Mouse (Mus musculus): ENCODE measurements around the gene Pnkp. TPM values are rescaled to one million over a fixed set of nuclear protein-coding genes. Genes with fewer than 3 reads are reported as not detected.

Pnkp gene
- polyA plus RNA-seq (2012; rRNA removed; ENCODE audit: low replicate concordance): 50.8 and 86.4 TPM in 2 replicates

GRCm38 (mm10) chr7:44857042-44857552, at the start of gene Pnkp:
Gene Pnkp (plus strand): TSS chr7:44857139.

GRCm38 (mm10) chr7:44815721-44816469, 41.0 kb upstream of the Pnkp start, which contains the start of the genes Nup62 and Il4i1:
Gene Nup62 (plus strand): TSS chr7:44816088.
Gene Il4i1 (plus strand): TSS chr7:44816387.

GRCm38 (mm10) chr7:44816470-44817021, 40.4 kb upstream of the Pnkp start, which contains the start of gene Atf5:
Gene Atf5 (minus strand): TSS chr7:44816658.

GRCm38 (mm10) chr7:44848561-44849415, 8.2 kb upstream of the Pnkp start, which contains the start of the genes Akt1s1 and Tbc1d17:
Gene Akt1s1 (plus strand): TSS chr7:44848991.
Gene Tbc1d17 (minus strand): TSS chr7:44849079.

GRCm38 (mm10) chr7:44869697-44870528, 13.0 kb downstream of the Pnkp start, which contains the start of gene Ptov1:
Gene Ptov1 (minus strand): TSS chr7:44869788.

GRCm38 (mm10) chr7:44892276-44892921, 35.5 kb downstream of the Pnkp start, which contains the start of gene Med25:
Gene Med25 (minus strand): TSS chr7:44892712.

GRCm38 (mm10) chr7:44895593-44896434, 38.9 kb downstream of the Pnkp start, which contains the start of gene Fuz:
Gene Fuz (plus strand): TSS chr7:44896079.

Other genes starting within 250 kb of the Pnkp start
- gene Myh14, start 186.3 kb upstream of the Pnkp start, polyA plus RNA-seq (2012; rRNA removed; ENCODE audit: low replicate concordance): 132 and 290 TPM in 2 replicates
- not detected in 2 replicates for gene Izumo2, start 148.4 kb upstream of the Pnkp start, polyA plus RNA-seq (2012; rRNA removed; ENCODE audit: low replicate concordance)
- 49.7 and 62.2 TPM in 2 replicates for gene Vrk3, start 108.7 kb upstream of the Pnkp start, polyA plus RNA-seq (2012; rRNA removed; ENCODE audit: low replicate concordance)
- 0.06 and 0.13 TPM in 2 replicates for gene Zfp473, start 106.1 kb upstream of the Pnkp start, polyA plus RNA-seq (2012; rRNA removed; ENCODE audit: low replicate concordance)
- 45.1 and 62.8 TPM in 2 replicates for gene Nup62, start 41.1 kb upstream of the Pnkp start, polyA plus RNA-seq (2012; rRNA removed; ENCODE audit: low replicate concordance)
- 2.2 and 6.3 TPM in 2 replicates for gene Il4i1, start 40.8 kb upstream of the Pnkp start, polyA plus RNA-seq (2012; rRNA removed; ENCODE audit: low replicate concordance)
- 132 and 137 TPM in 2 replicates for gene Atf5, start 40.5 kb upstream of the Pnkp start, polyA plus RNA-seq (2012; rRNA removed; ENCODE audit: low replicate concordance)
- 248 and 535 TPM in 2 replicates for gene Akt1s1, start 8.1 kb upstream of the Pnkp start, polyA plus RNA-seq (2012; rRNA removed; ENCODE audit: low replicate concordance)
- 67.0 and 80.1 TPM in 2 replicates for gene Tbc1d17, start 8.1 kb upstream of the Pnkp start, polyA plus RNA-seq (2012; rRNA removed; ENCODE audit: low replicate concordance)
- 116 and 164 TPM in 2 replicates for gene Ptov1, start 12.6 kb downstream of the Pnkp start, polyA plus RNA-seq (2012; rRNA removed; ENCODE audit: low replicate concordance)
- gene Med25, start 35.6 kb downstream of the Pnkp start, polyA plus RNA-seq (2012; rRNA removed; ENCODE audit: low replicate concordance): 280 and 331 TPM in 2 replicates
- gene Fuz, start 38.9 kb downstream of the Pnkp start, polyA plus RNA-seq (2012; rRNA removed; ENCODE audit: low replicate concordance): 34.2 and 46.4 TPM in 2 replicates
- 76.5 and 82.3 TPM in 2 replicates for gene Ap2a1, start 72.4 kb downstream of the Pnkp start, polyA plus RNA-seq (2012; rRNA removed; ENCODE audit: low replicate concordance)
- 0.49 TPM in 1 of 2 replicates, not detected in the other for gene Tsks, start 86.1 kb downstream of the Pnkp start, polyA plus RNA-seq (2012; rRNA removed; ENCODE audit: low replicate concordance)
- gene Cpt1c, start 117.7 kb downstream of the Pnkp start, polyA plus RNA-seq (2012; rRNA removed; ENCODE audit: low replicate concordance): 6.7 and 11.1 TPM in 2 replicates
- gene Prmt1, start 129.4 kb downstream of the Pnkp start, polyA plus RNA-seq (2012; rRNA removed; ENCODE audit: low replicate concordance): 45.6 and 61.7 TPM in 2 replicates
- gene Irf3, start 140.5 kb downstream of the Pnkp start, polyA plus RNA-seq (2012; rRNA removed; ENCODE audit: low replicate concordance): 70.7 and 84.2 TPM in 2 replicates
- gene Bcl2l12, start 141.6 kb downstream of the Pnkp start, polyA plus RNA-seq (2012; rRNA removed; ENCODE audit: low replicate concordance): 26.3 and 28.8 TPM in 2 replicates
- 59.7 and 64.8 TPM in 2 replicates for gene Scaf1, start 159.2 kb downstream of the Pnkp start, polyA plus RNA-seq (2012; rRNA removed; ENCODE audit: low replicate concordance)
- gene Rras, start 160.8 kb downstream of the Pnkp start, polyA plus RNA-seq (2012; rRNA removed; ENCODE audit: low replicate concordance): 76.8 and 77.3 TPM in 2 replicates
- 8.5 and 9.7 TPM in 2 replicates for gene Prr12, start 195.7 kb downstream of the Pnkp start, polyA plus RNA-seq (2012; rRNA removed; ENCODE audit: low replicate concordance)
- gene Nosip, start 205.3 kb downstream of the Pnkp start, polyA plus RNA-seq (2012; rRNA removed; ENCODE audit: low replicate concordance): 47.3 and 54.0 TPM in 2 replicates
- 145 and 313 TPM in 2 replicates for gene Prrg2, start 205.5 kb downstream of the Pnkp start, polyA plus RNA-seq (2012; rRNA removed; ENCODE audit: low replicate concordance)
- 42.1 and 62.3 TPM in 2 replicates for gene Rcn3, start 235.1 kb downstream of the Pnkp start, polyA plus RNA-seq (2012; rRNA removed; ENCODE audit: low replicate concordance)
- 84.8 and 148 TPM in 2 replicates for gene Fcgrt, start 246.7 kb downstream of the Pnkp start, polyA plus RNA-seq (2012; rRNA removed; ENCODE audit: low replicate concordance)